Mouse (Mus musculus) macrophage (primary cell): Measurements from ENCODE around the gene Lamc2. TPM values are rescaled to one million over a fixed set of nuclear protein-coding genes. Genes with fewer than 3 reads are reported as not detected.

Source experiments
- H3K27ac ChIP-seq: fragments of 350-480 bp; formaldehyde crosslinking; 2 replicates; pipeline ENCODE4 v1.9.0; 2021
- H3K36me3 ChIP-seq: fragments of 350-480 bp; formaldehyde crosslinking; 2 replicates; pipeline ENCODE4 v1.9.0; 2021; ENCODE audit errors: inconsistent target
- H3K4me3 ChIP-seq: fragments of 350-480 bp; formaldehyde crosslinking; 2 replicates; pipeline ENCODE4 v1.9.0; 2021; ENCODE audit errors: inconsistent target
- H3K79me2 ChIP-seq: fragments of 350-480 bp; formaldehyde crosslinking; 2 replicates; pipeline ENCODE4 v1.9.0; 2021; ENCODE audit errors: inconsistent target
- WGBS: methylation state at CpG from one replicate; pipeline ENCODE4 v1.1.7; 2026; ENCODE audit warnings: inconsistent platforms; ENCODE audit not compliant: missing documents; 5-methylcytosine and 5-hydroxymethylcytosine counted together
- polyA plus RNA-seq: library from polyadenylated mRNA; stranded (reverse); fragments of 250-400 nt; gene quantifications from 3 replicates; pipeline ENCODE4 v1.2.4, GENCODE M21; 2018; ENCODE audit warnings: inconsistent platforms

Lamc2 gene
- polyA plus RNA-seq, 1 experiment from 2014 or later = not detected

- Histone ChIP-seq H3K36me3 (no peaks in the 10 kb centered on the region), H3K27ac (no peak overlapping the region), H3K79me2 (no peaks in the 10 kb centered on the region), H3K4me3 (no peak overlapping the region)
- 89% methylated on average over 15 of the region's 15 CpGs for WGBS
Observed at GRCm38 (mm10) chr1:153126491-153127381, 59.5 kb downstream of the Lamc2 start.

- WGBS = 85% methylated on average over 8 of the region's 8 CpGs
- H3K4me3 ChIP-seq = no peak overlapping the region
- H3K79me2 ChIP-seq = no peaks in the 10 kb centered on the region
- no peak overlapping the region for H3K27ac ChIP-seq
- no peaks in the 10 kb centered on the region for H3K36me3 ChIP-seq
Observed at GRCm38 (mm10) chr1:153125287-153126275, 60.7 kb downstream of the Lamc2 start.

GRCm38 (mm10) chr1:153124502-153124901 is 61.7 kb downstream of the Lamc2 start:
- Histone ChIP-seq H3K27ac (no peak overlapping the region), H3K36me3 (no peaks in the 10 kb centered on the region), H3K79me2 (no peaks in the 10 kb centered on the region), H3K4me3 (no peak overlapping the region)
- WGBS = 97% methylated on average over 5 of the region's 5 CpGs

- Histone ChIP-seq H3K36me3 (no peaks in the 10 kb centered on the region), H3K27ac (no peak overlapping the region), H3K4me3 (no peak overlapping the region), H3K79me2 (no peaks in the 10 kb centered on the region)
- 79% methylated on average over 4 of the region's 4 CpGs for WGBS
Observed at GRCm38 (mm10) chr1:153122764-153123163, 63.5 kb downstream of the Lamc2 start.

GRCm38 (mm10) chr1:153121320-153121719 is 64.9 kb downstream of the Lamc2 start:
- no peaks in the 10 kb centered on the region for H3K36me3 ChIP-seq
- WGBS = 76% methylated on average over 5 of the region's 5 CpGs
- no peak overlapping the region for H3K27ac ChIP-seq
- no peaks in the 10 kb centered on the region for H3K79me2 ChIP-seq
- no peak overlapping the region for H3K4me3 ChIP-seq

- Histone ChIP-seq H3K27ac (no peak overlapping the region), H3K4me3 (no peak overlapping the region), H3K79me2 (no peaks in the 10 kb centered on the region), H3K36me3 (no peaks in the 10 kb centered on the region)
- WGBS = 71% methylated on average over 6 of the region's 6 CpGs
Observed at GRCm38 (mm10) chr1:153120544-153120943, 65.7 kb downstream of the Lamc2 start.

GRCm38 (mm10) chr1:153115315-153115714 is 70.9 kb downstream of the Lamc2 start:
- H3K4me3 ChIP-seq = no peak overlapping the region
- H3K79me2 ChIP-seq = no peaks in the 10 kb centered on the region
- H3K27ac ChIP-seq = no peak overlapping the region
- H3K36me3 ChIP-seq = no peaks in the 10 kb centered on the region
- 87% methylated on average over 8 of the region's 8 CpGs for WGBS

- H3K27ac ChIP-seq = no peak overlapping the region
Observed at GRCm38 (mm10) chr1:153111596-153111995, 74.7 kb downstream of the Lamc2 start.

GRCm38 (mm10) chr1:153109836-153110235 is 76.4 kb downstream of the Lamc2 start:
- 66% methylated on average over 3 of the region's 3 CpGs for WGBS
- Histone ChIP-seq H3K4me3 (no peak overlapping the region), H3K27ac (no peak overlapping the region), H3K79me2 (no peaks in the 10 kb centered on the region), H3K36me3 (no peaks in the 10 kb centered on the region)

More at GRCm38 (mm10) chr1:153111596-153111995, 74.7 kb downstream of the Lamc2 start:
- WGBS = 78% methylated on average over 4 of the region's 4 CpGs
- Histone ChIP-seq H3K36me3 (no peaks in the 10 kb centered on the region), H3K79me2 (no peaks in the 10 kb centered on the region), H3K4me3 (no peak overlapping the region)

GRCm38 (mm10) chr1:153109346-153109745 is 76.9 kb downstream of the Lamc2 start:
- Histone ChIP-seq H3K4me3 (no peak overlapping the region), H3K36me3 (no peaks in the 10 kb centered on the region), H3K79me2 (no peaks in the 10 kb centered on the region), H3K27ac (no peak overlapping the region)
- WGBS = 74% methylated on average over 5 of the region's 5 CpGs

- Histone ChIP-seq H3K79me2 (no peaks in the 10 kb centered on the region), H3K4me3 (no peak overlapping the region), H3K27ac (no peak overlapping the region), H3K36me3 (no peaks in the 10 kb centered on the region)
- WGBS = 89% methylated on average over 7 of the region's 7 CpGs
Observed at GRCm38 (mm10) chr1:153107866-153108265, 78.4 kb downstream of the Lamc2 start.

- Histone ChIP-seq H3K27ac (no peak overlapping the region), H3K4me3 (no peak overlapping the region), H3K36me3 (no peaks in the 10 kb centered on the region), H3K79me2 (no peaks in the 10 kb centered on the region)
- WGBS = 88% methylated on average over 12 of the region's 12 CpGs
Observed at GRCm38 (mm10) chr1:153104804-153105203, 81.4 kb downstream of the Lamc2 start.

- Histone ChIP-seq H3K27ac (no peak overlapping the region), H3K4me3 (no peak overlapping the region), H3K79me2 (no peaks in the 10 kb centered on the region), H3K36me3 (no peaks in the 10 kb centered on the region)
- 100% methylated on average over 5 of the region's 8 CpGs for WGBS
Observed at GRCm38 (mm10) chr1:153103186-153103554, 83.1 kb downstream of the Lamc2 start.

- Histone ChIP-seq H3K36me3 (no peaks in the 10 kb centered on the region), H3K4me3 (no peak overlapping the region), H3K27ac (no peak overlapping the region), H3K79me2 (no peaks in the 10 kb centered on the region)
- WGBS = 95% methylated on average over 16 of the region's 17 CpGs
Observed at GRCm38 (mm10) chr1:153102296-153103185, 83.7 kb downstream of the Lamc2 start.
